Mouse (Mus musculus) MN1 (cell line): ENCODE results near the gene Rbfox1.

Experiments
- DNase-seq: peaks from one replicate; pipeline ENCODE4 v3.0.0-alpha.2; 2016; ENCODE audit warnings: low spot score

Gene Rbfox1

DNA sequence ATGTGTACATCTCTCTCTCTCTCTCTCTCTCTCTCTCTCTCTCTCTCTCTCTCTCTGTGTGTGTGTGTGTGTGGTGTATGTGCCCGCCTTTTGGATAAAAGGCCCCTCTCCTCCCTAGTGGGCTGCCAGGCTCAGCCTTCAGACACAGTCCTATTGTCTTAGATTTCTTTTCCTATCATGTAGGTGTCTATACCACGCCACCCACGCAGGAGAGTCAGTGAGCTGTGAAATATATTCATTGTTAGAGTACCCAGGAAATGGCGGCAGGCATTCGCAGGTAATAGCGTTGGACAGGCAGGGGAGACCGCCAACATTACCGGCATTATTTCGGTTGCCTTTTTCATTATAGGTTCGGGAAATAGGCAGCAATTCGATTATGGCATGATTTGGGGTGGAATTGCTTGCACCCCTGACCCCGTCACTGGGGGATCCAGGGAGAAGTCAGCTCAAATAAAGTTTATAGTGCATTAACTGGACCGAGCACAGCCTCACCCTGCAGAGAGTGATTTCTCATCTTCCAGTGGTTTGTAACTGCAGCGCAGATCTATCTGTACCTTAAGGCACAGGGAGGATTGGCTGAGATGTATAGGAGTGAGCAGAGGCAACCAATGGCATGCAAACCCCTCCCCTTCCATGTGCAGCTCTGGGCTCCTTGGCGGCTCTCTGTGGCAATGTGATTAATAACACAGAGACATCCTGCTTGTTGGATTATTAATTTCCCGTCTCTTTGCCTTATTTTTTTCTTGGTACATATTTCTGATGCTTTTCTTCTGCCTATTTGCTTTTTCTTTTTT is 1264.1 kb downstream of the Rbfox1 start:
- DNase-seq, result peak; percentile 50

DNA sequence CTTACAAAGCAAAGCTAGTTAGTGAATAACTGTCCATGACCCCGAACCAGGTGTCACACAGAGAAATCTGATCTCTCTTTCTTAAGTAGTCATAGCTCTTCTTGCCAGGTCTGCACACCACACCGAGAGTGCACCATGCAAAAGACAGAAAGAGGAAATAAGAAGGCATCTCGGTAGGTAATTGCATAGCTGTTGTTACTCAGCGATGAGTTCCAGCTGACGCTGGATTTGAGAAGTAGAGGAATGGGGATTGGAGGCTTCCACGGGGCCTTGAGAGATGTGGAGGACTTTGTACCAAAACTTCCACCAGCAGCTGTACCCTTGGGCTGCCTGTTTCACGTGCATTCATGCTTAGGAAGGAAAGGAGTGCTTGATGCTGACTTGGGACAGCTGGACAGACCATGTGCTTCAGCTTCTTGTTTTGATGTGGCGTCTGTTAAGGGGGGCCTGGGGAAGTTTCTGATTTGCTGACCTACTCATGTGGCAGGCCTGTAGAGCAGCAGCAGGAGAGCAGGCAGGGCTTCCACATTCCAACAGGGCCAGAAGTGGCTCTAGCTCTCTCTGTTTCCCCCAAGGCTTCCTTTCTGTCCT is 1265.1 kb downstream of the Rbfox1 start:
- peak; percentile 41 for DNase-seq

DNA sequence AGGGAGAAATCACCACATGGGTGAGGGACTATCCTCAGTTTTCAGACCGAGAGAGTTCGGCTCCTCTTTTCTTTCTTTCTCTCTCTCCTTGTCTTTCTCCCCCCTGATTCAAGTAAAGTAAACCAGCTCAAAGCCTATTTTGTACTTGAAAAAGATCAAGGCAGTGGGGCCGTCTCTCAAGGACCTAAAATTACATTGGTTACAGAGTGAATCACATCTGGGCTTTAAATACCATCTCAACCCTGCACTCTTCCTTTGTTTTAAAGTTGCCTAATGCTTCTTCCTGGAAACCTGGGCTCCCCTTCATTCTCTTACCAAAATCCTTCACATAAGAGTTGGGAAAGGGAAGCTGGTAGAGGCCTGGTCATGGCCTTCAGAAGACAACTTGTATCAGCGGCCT is 1267.2 kb downstream of the Rbfox1 start:
- no peak for DNase-seq

DNA sequence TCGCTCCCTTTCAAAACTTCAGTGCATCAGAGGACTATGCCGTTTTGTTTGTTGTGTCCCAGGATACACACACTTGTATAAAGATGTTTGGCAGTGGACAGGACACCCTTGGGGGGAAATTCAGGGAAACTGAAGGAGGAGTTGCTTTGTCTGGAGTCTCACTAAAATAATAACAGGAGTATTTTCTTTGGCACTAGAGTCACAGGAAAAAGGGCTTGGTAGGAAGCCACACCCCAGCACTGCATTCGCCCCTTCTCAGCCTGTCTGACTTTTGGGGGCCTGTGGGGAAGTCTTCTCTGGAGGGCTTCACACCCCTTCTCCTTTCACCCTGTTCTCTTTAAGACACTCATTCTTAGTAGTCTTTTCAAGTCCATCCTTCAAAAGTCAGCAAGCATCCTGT is 1269.5 kb downstream of the Rbfox1 start:
- DNase-seq, result no peak

DNA sequence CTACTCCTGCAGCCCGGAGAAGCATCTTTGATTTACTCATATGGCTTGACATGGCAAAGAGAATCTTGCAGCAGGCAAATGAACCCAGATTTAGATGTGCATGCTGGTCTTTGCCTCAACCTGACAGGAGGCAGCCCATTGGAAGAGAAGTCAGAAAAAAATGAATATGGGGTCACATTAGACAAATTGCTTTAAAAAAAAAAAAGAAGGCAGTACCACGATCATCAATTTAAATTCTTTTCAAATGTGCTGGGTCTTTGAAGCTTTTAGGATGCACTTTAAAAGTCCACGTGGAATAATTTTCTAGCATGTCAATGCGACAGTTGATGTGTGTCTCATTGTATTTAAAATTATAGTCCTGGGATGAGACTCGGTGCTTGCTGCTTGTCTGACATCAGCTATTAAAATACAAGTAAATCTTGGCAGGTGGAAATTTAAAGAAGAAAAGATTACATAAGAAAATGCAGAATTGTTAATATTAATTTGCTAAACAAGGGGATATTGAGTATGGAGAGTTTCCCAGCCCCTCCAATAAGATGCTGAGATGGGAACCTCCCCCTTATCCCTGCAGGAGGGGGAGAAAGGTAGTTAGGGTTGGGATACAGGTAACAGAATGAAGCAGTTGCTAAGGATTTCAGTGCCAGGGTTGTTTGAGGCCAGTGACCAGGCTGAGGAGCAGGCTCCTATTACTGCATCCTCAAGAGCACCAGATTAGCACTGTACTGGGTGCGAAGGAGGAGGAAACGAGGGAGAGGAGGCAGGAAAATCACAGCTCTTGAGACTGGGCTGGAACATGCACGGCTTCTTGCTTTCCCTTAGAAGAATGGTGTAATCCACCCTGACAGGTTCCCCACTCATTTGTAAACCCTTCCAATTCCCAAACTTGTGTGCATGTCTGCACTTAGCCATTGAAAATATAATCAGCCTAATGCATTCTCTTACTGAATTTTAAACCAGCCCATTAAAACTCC is 1274.0 kb downstream of the Rbfox1 start:
- DNase-seq, result no peak

DNA sequence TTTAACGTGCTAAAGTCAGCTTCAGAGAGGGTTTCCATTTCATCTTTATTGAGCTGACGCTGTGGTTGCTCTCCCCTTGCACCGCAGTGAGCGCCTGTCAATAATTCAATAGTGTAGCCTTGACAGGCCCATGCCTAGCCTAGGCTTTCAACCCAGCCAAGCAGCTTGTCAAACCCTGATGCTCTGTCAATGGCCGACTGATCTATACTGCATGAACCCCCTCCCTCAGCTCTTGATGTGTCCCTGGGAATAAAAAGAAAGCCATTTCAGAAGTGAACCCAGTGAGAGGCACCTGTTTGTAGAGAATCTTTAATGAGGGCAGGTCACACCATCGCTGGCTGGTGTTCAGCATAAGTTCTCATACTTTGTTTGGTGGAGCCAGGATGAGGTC is 1274.7 kb downstream of the Rbfox1 start:
- no peak for DNase-seq

DNA sequence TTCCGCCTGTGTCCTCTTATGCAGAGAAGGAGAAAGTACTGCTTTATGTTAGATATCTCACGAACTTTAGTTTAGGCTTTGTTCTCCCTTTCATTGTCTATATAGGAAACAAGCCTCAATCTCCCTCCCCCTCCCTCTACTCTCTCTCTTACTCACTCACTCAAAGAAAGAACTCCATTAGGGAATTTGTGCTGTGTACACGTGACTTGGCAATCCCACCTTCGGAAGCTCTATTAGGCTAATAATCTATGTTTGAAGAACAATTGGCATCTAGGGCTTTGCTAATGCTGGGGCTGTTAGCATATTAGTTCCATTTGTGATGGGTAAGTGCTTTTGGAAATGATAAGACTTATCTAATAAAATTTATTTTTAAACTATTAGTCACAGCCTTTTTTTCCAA is 1277.0 kb downstream of the Rbfox1 start:
- DNase-seq, result no peak

DNA sequence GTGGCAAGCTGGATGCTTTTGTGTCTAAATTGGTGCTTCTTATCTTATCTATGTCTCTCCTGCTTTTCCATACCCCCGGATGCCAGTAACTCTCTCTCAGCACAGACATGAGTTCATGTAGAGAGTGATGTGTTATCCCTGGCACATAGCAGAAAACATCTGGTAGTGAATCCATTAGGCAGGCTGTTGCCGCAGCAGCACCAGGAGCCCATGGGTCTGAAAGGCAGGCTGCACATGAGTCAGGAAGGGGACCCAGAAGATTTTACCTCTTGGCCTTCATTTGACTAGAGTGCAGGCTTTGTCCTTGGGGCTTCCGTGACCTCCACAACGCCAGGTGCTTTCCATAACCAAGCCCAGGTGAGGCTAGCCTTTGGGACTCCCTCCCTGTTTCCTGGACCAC is 1278.5 kb downstream of the Rbfox1 start:
- DNase-seq, result peak; percentile 34

DNA sequence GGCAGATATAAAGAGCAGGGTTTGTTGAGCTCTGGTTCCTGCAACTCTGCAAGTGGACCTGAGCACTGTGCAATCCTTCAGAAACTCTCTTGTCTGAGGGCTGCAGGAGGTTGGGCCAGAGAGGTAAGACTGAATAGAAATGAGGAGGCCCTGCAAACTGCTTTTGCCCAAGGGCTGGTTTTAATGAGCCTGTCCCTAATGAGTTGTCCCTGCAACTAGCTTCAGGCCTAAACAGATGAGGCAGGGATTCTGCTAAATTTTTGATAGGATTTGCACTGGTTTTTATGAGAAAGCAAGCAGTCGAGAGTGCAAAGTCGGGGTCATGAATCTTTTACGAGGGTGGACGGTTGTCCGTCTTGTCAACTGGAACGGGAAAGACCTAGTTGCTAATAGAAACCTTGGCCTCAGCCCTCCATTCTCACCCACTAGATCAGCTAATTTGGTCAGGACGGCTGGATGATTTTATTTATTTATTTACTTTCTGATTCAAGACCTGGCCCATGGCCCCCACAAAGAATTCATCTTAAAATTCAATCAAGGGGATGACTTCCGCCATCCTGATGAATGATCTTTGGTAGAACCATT is 1279.1 kb downstream of the Rbfox1 start:
- DNase-seq, result no peak

DNA sequence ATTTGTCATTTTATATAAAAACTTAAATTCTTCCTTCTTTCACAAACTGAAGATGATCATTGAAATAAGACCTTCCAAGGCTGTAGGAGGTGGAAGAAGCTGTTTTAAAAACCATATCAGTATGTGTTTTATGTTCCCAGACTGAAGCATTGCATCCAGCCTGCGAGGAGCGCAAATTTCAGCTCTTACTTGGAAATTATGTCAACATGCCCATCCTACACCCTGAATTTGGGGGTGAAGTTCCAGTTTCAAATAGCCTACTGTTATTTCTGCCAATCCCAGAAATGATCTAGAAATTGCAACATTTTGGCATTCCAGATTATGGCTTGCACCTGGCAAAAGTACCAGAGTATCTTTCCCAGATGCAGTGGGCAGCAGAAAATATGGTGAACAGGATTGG is 1290.8 kb downstream of the Rbfox1 start:
- no peak for DNase-seq

DNA sequence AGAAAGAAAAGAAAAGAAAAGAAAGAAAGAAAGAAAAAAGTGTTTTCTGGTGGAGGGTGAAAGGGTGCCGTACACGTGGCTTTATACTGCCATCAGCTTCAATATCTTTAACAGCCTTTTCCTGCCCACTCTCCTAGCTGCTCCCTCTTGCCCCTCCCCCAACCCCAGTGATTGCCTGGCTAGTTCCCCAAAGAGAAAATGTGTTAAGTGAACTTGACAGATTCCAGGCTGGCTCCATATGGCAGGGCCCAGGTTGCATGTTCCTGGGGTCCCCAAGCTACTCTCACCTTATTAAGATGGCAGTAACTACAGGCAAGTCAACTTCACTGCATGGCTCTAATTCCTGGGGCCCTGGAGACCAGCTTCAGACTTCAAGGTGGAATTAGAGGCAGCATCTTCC is 1302.6 kb downstream of the Rbfox1 start:
- no peak for DNase-seq

DNA sequence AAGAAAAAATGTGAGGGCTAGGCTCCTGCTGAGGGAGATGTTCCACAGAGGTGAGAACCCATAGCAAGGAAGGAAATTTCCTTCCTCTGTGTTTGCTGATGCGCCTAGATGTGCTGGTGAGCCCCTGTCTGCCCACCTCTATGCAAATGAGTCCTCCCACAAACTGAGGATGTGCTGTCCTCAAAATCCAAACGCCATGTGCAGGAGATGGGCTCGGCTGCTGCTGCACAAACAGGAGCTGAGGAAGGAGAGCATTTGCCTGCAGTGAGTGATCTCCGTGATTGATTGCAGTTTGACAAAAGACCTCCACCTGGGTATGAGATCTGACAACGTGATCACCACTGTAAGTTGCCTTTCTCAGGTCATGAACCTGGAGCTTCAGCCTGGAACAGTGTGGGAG is 1308.4 kb downstream of the Rbfox1 start:
- DNase-seq, result no peak

DNA sequence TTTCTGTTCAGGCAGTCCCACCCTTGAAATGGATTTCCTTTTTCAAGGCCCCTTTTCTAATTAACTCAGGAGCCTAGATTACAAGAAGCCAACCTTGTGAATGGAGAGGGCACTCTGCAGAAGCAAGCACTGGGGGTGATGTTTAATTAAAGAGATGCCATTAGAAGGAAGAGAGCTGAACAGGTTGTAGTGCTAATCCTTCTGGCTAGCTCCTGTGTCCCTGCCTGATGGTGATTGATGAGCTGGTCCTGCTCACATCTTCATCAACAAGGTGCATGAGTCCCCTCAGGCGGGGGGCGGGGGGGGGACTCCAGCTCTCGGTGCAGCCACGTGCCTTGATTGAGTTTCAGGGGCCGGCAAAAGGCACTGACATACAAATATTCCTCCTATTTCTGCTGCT is 1312.8 kb downstream of the Rbfox1 start:
- no peak for DNase-seq

DNA sequence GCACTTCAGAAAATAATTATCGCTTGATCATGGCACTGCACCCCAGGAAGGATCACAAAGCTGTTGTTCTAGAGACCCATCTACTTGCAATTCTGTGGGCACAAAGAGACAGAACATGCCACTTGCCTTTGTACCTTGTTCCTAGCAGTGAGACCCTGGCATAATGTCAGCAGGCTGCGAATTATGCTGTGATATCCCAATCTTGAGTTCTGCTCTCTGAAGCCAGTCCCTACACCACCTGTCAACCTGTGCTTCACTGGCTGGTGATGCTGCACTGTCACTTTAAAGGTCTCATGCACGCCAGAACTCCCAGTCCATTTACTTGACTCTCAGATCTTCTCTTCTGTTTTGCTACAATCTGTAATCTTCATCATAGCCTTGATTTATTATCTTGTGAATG is 1315.1 kb downstream of the Rbfox1 start:
- no peak for DNase-seq

DNA sequence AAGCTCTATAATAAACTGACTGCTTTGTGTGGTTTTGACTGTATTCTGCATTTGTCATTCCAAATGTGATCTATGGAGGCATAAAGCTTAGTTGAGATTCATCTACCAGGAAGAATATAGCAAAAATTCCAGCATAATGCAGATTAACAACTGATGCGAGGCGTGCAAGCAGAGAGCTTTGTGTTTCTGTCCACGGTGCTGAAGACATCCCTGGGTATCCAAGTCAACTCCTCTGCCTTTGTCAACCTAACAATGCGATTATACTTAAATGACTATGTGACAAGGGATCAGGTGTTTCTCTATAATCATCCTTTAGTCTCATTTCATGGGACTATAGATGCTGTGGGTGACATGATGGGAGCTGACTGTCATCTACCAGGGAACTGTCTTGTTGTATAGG is 1316.7 kb downstream of the Rbfox1 start:
- no peak for DNase-seq

DNA sequence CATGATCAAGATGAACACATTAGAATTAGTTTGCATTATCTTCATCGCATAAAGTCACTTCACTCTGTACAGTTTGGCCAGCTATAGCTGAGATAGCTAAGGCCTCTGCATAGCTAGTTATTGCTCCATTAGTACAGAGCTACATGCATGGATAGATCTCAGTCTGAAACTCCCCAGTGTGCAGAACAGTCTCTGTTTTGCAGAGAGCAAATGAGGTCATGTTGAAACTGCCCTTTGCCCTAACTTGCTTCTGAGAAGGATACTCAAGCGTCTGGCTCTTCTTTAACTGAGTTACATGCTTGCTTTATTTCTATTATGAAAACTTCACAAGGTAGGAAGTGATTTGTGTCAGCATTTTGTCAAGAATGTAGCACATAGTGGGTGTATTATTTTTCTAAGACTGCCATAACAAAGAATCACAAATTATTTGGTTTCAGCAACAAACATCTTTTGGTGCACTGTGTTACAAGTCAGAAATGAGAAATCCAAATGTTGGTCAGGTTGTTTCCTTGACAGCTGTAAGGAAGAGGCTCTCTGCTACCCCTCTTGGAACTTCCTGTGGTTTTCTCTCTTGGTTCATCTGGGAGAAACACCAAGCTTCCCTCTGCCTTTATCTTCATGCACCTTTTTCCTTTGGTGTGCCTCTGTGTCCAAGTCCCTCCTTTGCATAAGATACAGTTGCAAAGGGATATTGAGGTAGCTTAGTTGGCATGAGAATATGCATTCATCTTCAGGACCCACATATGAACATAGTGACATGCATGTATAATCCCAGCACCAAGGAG is 1321.2 kb downstream of the Rbfox1 start:
- no peak for DNase-seq

DNA sequence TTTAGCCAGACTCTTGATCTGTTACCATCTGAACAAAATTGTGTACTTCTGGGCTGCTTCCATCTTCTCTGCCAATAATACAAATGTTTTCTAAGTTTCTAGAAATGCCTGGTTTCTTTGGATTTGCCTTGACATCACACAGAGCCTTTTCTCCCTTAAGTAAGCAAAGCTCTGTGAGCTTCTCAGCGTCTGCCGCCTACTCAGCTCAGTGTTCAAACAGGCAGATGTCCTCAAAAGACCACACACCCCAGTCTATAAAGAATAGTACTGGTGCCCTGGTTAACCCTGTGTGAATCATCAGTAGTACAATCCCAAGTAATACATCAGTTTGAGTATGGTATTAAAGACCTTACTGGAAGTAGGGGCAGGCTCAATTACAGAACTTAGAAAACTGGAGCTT is 1322.4 kb downstream of the Rbfox1 start:
- no peak for DNase-seq

DNA sequence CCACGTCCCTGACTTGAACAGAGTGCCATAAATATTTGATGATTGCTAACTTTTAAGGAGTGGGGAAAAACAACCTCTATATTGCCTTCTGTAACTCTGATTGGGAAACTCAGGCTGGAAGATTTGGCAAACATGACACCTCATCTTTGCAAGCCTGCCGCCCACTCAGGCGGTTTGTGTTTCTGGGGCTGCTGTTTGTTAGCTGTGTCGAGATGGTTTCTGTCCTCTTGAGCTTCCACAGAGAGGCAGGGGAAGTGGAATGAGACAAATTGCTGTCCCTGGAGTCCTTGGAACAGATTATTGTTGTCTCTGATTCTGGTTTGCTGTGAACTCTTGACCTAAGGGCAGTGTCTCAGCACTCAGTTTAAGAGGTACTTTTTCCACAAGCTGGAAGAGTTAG is 1327.6 kb downstream of the Rbfox1 start:
- no peak for DNase-seq

DNA sequence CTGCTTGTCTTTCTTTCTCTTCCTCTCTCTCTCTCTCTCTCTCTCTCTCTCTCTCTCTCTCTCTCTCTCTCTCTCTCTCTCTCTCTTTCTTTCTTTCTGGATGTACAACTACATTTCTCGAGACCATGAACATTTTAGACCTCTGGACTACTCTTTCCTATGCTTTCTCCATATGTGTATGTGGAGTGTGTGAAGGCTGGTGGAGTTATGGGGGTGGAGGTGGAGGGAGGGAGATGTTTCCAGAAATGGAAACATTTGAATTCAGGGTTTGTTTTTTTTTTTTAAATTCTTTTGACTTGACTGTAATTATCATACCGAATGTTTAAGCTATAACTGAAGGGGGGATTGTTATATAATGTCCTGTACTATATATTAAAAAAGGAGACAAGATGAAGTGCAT is 1338.1 kb downstream of the Rbfox1 start:
- no peak for DNase-seq

DNA sequence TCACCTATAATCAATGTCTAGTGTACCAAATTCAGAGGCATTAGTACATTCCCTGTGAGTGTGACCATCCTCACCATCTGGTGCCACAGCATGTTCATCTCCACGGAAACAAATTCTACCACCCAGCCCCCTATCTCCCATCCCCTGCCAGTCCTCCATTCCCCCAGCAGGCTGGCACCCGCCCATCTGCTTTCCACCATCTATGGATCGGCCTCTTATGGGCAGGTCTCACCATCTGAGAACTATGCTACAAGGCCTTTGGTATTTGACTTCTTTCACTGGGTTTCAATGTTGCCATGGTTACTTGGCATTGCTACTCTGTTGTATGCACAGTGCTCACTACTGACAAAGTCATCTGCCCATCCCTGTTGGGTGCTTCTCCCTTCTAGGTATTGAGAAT is 1340.8 kb downstream of the Rbfox1 start:
- no peak for DNase-seq

DNA sequence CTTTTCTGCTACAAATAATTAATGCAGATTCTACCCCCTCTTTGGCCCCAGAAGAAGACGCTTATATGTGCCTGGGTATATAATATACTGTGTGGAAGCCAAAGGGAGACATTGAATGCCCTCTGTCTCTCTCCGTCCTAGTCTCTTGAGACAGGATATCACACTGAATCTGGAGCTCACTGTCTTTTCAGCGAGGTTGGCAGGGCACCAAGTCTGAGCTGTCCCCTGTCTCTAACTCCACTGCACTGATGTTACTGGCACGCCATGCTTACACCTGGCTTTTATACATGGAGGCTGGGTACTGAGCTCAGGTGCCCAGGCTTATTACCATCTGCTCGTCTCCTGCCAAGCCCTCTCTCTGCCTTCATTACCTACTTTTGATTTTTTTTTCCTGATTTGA is 1343.1 kb downstream of the Rbfox1 start:
- no peak for DNase-seq

DNA sequence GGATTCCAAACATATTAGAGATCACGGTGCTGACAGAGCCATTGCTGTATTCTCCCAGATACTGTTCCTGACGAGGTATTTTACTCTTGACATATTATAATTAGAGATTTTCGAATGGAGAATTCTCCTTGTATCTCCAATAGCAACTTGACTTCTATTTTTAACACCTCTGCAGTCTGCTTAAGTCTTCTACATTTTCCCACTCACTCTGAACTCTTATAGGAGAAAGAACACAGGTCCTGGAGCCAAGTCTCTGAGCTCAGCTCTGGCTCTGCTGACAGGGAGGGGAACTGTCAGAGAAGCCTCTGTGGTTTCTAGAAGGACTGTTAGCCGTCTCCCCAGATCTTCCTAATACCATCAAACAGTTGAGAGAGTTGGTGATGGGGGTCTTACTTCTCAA is 1344.1 kb downstream of the Rbfox1 start:
- no peak for DNase-seq
